Mouse (Mus musculus) midbrain, embryonic 12.5 days (tissue): ENCODE data around the gene Spata33. TPM values are rescaled to one million over a fixed set of nuclear protein-coding genes. Genes with fewer than 3 reads are reported as not detected.
A peak's percentile ranks its signal among the peaks of the same experiment; 100 is the strongest.
"Not testable (repeated sequence)": the region's sequence is repeated elsewhere in the genome, so short reads cannot be mapped to it uniquely, and the experiment has no call there.

Source experiments
- ATAC-seq: fragments of 200-750 bp; cut with Nextera tagmentation; 2 replicates; pipeline ENCODE4 v1.8.0; 2017; ENCODE audit warnings: low read depth, moderate TSS enrichment, moderate library complexity; ENCODE audit not compliant: low FRiP score
- H3K27ac ChIP-seq: fragments of 300-500 bp; sonication (generic); replicated peaks from 2 replicates; pipeline ENCODE4 v1.5.1; 2016; ENCODE audit warnings: mild to moderate bottlenecking
- H3K27me3 ChIP-seq: fragments of 300-500 bp; sonication (generic); 2 replicates; pipeline ENCODE4 v1.6.1; 2016; ENCODE audit warnings: mild to moderate bottlenecking
- H3K36me3 ChIP-seq: fragments of 300-500 bp; sonication (generic); 2 replicates; pipeline ENCODE4 v1.6.1; 2016
- H3K4me1 ChIP-seq: fragments of 300-500 bp; sonication (generic); 2 replicates; pipeline ENCODE4 v1.6.1; 2016
- H3K4me2 ChIP-seq: fragments of 300-500 bp; sonication (generic); replicated peaks from 2 replicates; pipeline ENCODE4 v1.6.1; 2016; ENCODE audit warnings: mild to moderate bottlenecking, moderate library complexity
- H3K4me3 ChIP-seq: fragments of 300-500 bp; sonication (generic); 2 replicates; pipeline ENCODE4 v1.5.1; 2016; ENCODE audit warnings: mild to moderate bottlenecking
- H3K9ac ChIP-seq: fragments of 300-500 bp; sonication (generic); replicated peaks from 2 replicates; pipeline ENCODE4 v1.6.1; 2016; ENCODE audit warnings: mild to moderate bottlenecking, moderate library complexity
- H3K9me3 ChIP-seq: fragments of 300-500 bp; sonication (generic); 2 replicates; pipeline ENCODE4 v1.6.1; 2016; ENCODE audit warnings: mild to moderate bottlenecking
- WGBS: fragments of 180-500 bp; shearing (Covaris S2); methylation state at CpG from one replicate; pipeline ENCODE4 v1.1.7; 2016; 5-methylcytosine and 5-hydroxymethylcytosine counted together
- polyA plus RNA-seq: library from polyadenylated mRNA; unstranded; fragments of >200 nt; fragmentation: Nextera tagmentation; extraction: Ambion mirVana; gene quantifications from 2 replicates; pipeline ENCODE4 v1.2.1, GENCODE M21; 2016

The Spata33 gene
- polyA plus RNA-seq, 1 experiment from 2014 or later = 6.5 TPM

DNA sequence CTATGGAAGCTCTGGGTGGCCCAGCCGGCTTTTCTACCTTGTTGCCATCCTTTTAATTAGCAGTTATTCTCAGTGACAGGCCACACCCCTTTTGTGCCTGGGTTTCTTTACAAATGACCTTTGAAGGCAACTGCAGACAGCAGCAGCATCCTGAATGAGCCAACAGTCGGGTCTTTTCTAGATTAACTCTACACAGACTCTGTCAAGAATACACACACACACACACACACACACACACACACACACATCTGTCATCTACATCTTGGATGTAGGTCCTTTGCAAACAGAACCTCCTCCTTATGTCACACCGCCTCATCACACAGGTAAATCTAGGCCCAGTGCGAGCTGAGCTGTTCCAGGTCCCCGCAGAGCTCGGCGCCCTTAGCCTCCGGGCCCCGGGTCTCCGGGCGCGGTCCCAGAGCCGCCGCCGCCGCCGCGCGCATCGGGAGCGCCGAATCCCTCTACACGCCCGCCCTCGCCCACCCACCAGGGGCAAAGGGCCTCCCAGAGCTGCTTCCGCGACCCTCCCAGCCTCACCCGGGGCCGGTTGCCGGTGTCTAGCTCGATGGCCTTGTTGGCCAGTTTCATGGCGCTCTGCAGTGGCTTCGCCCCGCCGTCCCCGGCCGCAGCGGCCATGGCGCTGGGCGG, 40.9 kb downstream of the Spata33 start:
- Histone ChIP-seq H3K27ac (peak overlapping the region; percentile 87), H3K4me2 (peak overlapping the region; percentile 99), H3K9ac (peak overlapping the region; percentile 96), H3K9me3 (no peaks in the 10 kb centered on the region), H3K4me3 (peak overlapping the region; percentile 94), H3K4me1 (peaks cover 26% of the 10 kb centered on the region), H3K36me3 (peaks cover 56% of the 10 kb centered on the region), H3K27me3 (no peaks in the 10 kb centered on the region)
- ATAC-seq = peak; percentile 53; the same call in 1 of the 2 replicates
- whole genome bisulfite sequencing = under 1% methylated on average over 38 of the region's 40 CpGs

DNA sequence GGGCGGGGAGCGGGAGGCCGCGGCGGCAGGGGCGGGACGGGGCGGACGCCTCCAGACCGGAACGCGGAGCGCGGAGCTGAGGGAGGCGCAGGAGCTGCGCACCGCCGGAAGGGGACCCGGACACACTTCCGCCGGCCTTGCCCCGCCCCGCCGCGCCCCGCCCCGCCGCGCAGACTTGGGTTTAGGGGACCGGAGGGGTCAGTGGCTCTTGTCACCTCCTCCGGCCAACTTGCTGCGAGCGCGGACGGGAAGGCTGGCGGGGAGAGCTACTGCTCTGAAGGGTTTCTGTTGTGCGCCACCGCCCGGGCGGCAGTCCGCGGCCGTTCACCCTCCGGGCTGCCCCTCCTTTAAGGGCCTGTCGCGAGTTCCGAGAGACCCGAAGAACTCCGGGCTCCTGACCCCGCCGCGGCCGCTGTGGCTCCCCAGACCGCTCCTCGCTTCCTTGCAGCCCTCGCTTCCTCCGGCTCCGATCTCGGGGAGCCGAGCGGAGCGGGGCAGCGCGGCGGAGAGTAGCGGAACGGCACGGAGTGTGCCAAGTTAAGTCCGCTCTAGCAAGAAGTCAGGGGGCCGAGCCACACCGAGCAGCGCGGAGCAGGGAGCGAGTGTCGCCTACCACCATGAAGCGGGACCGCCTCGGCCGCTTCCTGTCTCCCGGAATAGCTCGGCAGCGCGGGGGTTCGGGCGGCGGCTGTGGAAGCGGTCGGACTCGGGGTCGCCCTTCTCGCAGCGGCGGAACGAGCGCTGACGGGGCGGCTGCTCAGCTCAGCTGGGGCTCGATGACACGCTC, 41.7 kb downstream of the Spata33 start, which contains the start of the genes Zfp276 and Vps9d1:
TSS of gene Zfp276 (plus strand) at position 97 of the 787 bp plus-strand sequence.
TSS of gene Vps9d1 (minus strand) at position 250 of the 787 bp plus-strand sequence.
- H3K4me2 ChIP-seq = peak within 1 kb of the TSS; percentile 99
- H3K27ac ChIP-seq = peak within 1 kb of the TSS; percentile 87
- ATAC-seq = peak; percentile 94
- under 1% methylated on average over 93 of the region's 99 CpGs for WGBS
- H3K4me3 ChIP-seq = peak within 1 kb of the TSS; percentile 94
- H3K36me3 ChIP-seq = peaks cover 56% of the 10 kb centered on the region
- H3K9ac ChIP-seq = peak within 1 kb of the TSS; percentile 96
- no peaks in the 10 kb centered on the region for H3K9me3 ChIP-seq
- peaks cover 26% of the 10 kb centered on the region for H3K4me1 ChIP-seq
- no peaks in the 10 kb centered on the region for H3K27me3 ChIP-seq

DNA sequence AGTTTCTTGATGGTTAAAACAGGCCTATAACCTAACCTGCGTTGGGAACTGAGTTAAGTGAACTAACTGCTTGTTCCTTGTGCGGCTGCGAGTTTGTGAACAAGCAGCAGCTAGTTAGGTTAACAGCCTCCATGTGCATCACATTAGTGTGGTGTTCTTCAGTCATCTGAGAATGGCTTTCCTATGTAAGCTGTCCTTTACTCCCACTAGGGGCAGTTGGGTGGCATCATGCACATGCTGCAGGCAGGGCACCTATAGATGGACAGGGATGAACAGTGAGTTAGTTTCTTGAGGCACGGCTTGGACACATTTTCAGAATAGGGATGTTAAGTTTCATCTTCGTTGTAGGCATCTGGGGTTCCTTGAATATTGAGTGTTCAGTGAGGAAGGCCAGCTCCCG, 42.5 kb downstream of the Spata33 start:
- peak overlapping the region; percentile 99 for H3K4me2 ChIP-seq
- H3K27ac ChIP-seq = no peak overlapping the region
- no peak for ATAC-seq
- H3K9me3 ChIP-seq = no peaks in the 10 kb centered on the region
- H3K4me3 ChIP-seq = peak overlapping the region; percentile 94
- peaks cover 26% of the 10 kb centered on the region for H3K4me1 ChIP-seq
- 75% methylated on average over 6 of the region's 6 CpGs for WGBS
- peak overlapping the region; percentile 96 for H3K9ac ChIP-seq
- H3K27me3 ChIP-seq = no peaks in the 10 kb centered on the region
- H3K36me3 ChIP-seq = peaks cover 57% of the 10 kb centered on the region

DNA sequence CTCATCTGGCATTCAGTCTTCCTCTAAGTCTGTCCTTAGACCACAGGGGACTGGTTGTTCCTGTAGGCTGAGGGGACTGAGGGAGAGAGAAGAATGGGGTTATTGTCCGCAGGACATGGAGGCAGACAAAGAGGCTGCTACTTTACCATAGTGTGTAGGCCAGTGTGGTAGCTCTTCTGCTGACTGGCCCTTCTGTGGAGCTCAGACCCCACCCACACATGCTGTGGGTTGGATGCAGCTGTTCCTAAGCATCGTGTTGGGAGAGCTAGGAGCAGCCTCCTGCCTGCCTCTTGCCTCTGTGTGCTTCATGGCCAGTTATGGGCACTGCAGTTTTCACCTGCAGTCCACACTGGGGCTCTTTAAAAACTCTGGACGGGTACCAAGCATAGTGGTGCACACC, 44.5 kb downstream of the Spata33 start:
- H3K9me3 ChIP-seq = no peaks in the 10 kb centered on the region
- ATAC-seq = no peak
- peaks cover 57% of the 10 kb centered on the region for H3K36me3 ChIP-seq
- no peak overlapping the region for H3K4me3 ChIP-seq
- H3K27ac ChIP-seq = no peak overlapping the region
- no peaks in the 10 kb centered on the region for H3K27me3 ChIP-seq
- no peak overlapping the region for H3K4me2 ChIP-seq
- peaks cover 26% of the 10 kb centered on the region for H3K4me1 ChIP-seq
- 81% methylated on average over 3 of the region's 3 CpGs for WGBS
- 0 out of 2 replicates have a peak overlapping the region, but pooled peaks have one; percentile 21 for H3K9ac ChIP-seq

DNA sequence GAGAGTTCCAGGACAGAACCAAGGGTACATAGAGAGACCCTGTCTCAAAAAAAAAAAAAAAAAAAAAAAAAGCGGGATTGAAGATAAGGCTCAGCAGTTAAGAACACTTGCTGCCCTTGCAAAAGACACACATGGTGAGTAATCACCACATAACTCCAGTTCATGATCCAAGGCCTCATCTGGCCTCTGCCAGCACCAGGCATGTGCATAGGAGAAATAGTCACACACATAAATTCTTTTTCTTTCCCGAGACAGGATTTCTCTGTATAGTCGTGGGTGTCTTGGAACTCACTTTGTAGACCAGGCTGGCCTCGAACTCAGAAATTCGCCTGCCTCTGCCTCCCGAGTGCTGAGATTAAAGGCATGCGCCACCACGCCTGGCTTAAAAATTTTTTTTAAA, 45.0 kb downstream of the Spata33 start:
- H3K4me2 ChIP-seq, H3K4me3 ChIP-seq, ATAC-seq, H3K9ac ChIP-seq, H3K27ac ChIP-seq, H3K9me3 ChIP-seq, H3K27me3 ChIP-seq: not testable (repeated sequence)
- Histone ChIP-seq H3K36me3 (peaks cover 57% of the 10 kb centered on the region), H3K4me1 (peaks cover 24% of the 10 kb centered on the region)
- WGBS = 91% methylated on average over 8 of the region's 8 CpGs

DNA sequence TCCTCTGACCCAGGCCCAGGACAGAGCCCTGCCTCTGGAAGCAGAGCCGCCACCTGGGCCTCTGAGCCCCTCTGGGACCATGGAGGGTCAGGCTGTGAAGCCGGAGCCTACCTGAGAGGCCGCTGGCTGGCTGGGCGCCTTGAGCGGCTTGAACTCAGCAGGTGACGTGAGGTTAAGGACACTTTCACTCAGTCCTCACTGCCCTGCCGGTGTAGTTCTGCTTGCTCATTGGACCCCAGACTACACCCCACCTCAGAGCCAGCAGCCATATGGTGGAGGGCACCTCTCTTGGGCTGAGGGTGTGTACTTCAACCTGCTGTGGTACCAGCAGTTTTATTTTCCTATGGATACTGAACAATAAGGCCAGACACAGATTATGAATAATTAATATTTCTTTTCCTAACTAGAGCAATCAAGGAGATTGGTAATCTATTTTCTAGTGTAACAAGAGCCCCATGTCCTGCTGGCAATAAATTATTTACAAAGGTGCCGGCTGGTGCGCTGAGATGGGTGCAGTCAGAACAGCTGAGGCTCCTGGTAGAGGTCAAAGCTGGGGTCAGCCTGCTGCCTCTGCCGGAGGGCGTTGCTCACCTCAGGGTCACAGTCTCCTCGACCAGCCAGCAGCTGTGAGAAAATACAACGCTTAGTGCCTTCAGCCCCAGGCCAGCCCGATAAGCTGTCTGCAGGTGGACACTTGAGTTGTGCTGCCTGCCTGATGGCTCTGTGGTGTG, 55.5 kb downstream of the Spata33 start:
- Histone ChIP-seq H3K9me3 (no peaks in the 10 kb centered on the region), H3K4me1 (no peaks in the 10 kb centered on the region), H3K4me3 (no peak overlapping the region), H3K4me2 (no peak overlapping the region), H3K27me3 (no peaks in the 10 kb centered on the region), H3K36me3 (peaks cover 76% of the 10 kb centered on the region), H3K9ac (no peak overlapping the region), H3K27ac (0 out of 2 replicates have a peak overlapping the region, but pooled peaks have one; percentile 39)
- WGBS = 81% methylated on average over 14 of the region's 14 CpGs
- 0 out of 2 replicates have a peak, but pooled peaks have one; percentile 38 for ATAC-seq

DNA sequence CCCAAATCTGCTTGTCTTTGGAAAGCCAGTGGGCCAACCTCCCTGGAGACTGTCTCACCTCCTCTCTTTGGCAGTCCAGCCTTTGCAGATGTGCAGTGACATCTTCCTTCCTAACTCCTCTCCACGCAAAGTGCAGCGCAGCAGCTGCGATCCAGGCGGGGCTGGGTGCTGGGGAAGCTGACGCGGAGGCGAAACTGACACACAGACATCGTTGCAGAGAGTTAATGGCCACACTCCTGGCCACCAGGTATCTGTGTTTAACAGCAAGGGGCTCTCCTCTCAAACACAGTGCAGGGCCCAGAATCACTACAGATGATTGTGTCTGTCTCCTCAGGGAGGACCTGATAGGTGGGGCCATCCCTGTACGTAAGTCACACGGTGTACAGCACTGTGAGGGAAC, 58.5 kb downstream of the Spata33 start:
- H3K4me1 ChIP-seq = no peaks in the 10 kb centered on the region
- no peaks in the 10 kb centered on the region for H3K9me3 ChIP-seq
- H3K36me3 ChIP-seq = peaks cover 53% of the 10 kb centered on the region
- no peaks in the 10 kb centered on the region for H3K27me3 ChIP-seq
- no peak for ATAC-seq
- H3K9ac ChIP-seq = no peak overlapping the region
- no peak overlapping the region for H3K27ac ChIP-seq
- 91% methylated on average over 10 of the region's 10 CpGs for WGBS
- H3K4me3 ChIP-seq = no peak overlapping the region
- H3K4me2 ChIP-seq = no peak overlapping the region

Other genes with a start within 250 kb of the Spata33 start
- 64.9 and 66.5 TPM in 2 replicates for gene Ankrd11, start 170.6 kb upstream of the Spata33 start, polyA plus RNA-seq
- gene Spg7, start 149.9 kb upstream of the Spata33 start, polyA plus RNA-seq = 58.7 and 67.9 TPM in 2 replicates
- 1,023 and 1,075 TPM in 2 replicates for gene Rpl13, start 110.5 kb upstream of the Spata33 start, polyA plus RNA-seq
- gene Cpne7, start 95.5 kb upstream of the Spata33 start, polyA plus RNA-seq = 0.45 and 0.60 TPM in 2 replicates
- 2.3 and 2.6 TPM in 2 replicates for gene Sult5a1, start 54.5 kb upstream of the Spata33 start, polyA plus RNA-seq
- 0.56 TPM in 2 replicates for gene Dpep1, start 26.6 kb upstream of the Spata33 start, polyA plus RNA-seq
- gene Chmp1a, start 69 bp upstream of the Spata33 start, polyA plus RNA-seq = 158 and 171 TPM in 2 replicates
- gene Cdk10, start 12.0 kb downstream of the Spata33 start, polyA plus RNA-seq = 34.1 and 35.6 TPM in 2 replicates
- 2.4 and 2.8 TPM in 2 replicates for gene Spata2l, start 23.4 kb downstream of the Spata33 start, polyA plus RNA-seq
- 28.2 and 29.3 TPM in 2 replicates for gene Zfp276, start 41.4 kb downstream of the Spata33 start, polyA plus RNA-seq
- 39.3 and 43.7 TPM in 2 replicates for gene Vps9d1, start 41.5 kb downstream of the Spata33 start, polyA plus RNA-seq
- 29.6 and 31.6 TPM in 2 replicates for gene Fanca, start 105.7 kb downstream of the Spata33 start, polyA plus RNA-seq
- 27.7 and 28.6 TPM in 2 replicates for gene Spire2, start 119.9 kb downstream of the Spata33 start, polyA plus RNA-seq
- 202 and 232 TPM in 2 replicates for gene Tcf25, start 160.9 kb downstream of the Spata33 start, polyA plus RNA-seq
- gene Mc1r, start 194.3 kb downstream of the Spata33 start, polyA plus RNA-seq = 0.09 and 0.24 TPM in 2 replicates
- 1,098 and 1,155 TPM in 2 replicates for gene Tubb3, start 198.6 kb downstream of the Spata33 start, polyA plus RNA-seq
- gene Def8, start 210.7 kb downstream of the Spata33 start, polyA plus RNA-seq = 37.3 and 44.0 TPM in 2 replicates